Comparison of ENCODE assay signal across 13 mouse cellular contexts in the genomic region with DNA sequence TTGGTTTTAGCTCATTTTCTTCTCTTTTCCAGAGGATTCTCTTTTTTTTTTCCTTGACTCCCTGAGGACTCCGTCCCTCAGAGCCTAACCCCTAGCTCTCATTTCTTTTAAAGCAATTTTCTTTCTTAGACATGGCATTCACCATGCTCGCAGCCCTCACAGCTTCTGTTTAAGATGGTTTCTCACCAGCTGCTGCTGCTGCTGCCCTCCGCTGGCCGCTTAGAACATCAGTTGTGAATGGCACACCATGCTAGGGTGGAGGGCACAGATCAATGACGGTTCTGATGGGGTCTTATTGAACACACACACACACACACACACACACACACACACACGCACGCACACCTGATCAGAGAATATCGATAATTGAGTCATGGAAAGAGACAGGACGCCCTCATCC.
DNase-seq lines count a peak whose midpoint lies in the region; ATAC-seq and TF ChIP-seq lines count a peak whose summit lies in the region.
"Had no signal": no experiment of that assay in that cellular context is flagged by ENCODE, and none has a peak within 500 bp of the region (broad histone marks: within the 10 kb centered on the region; RNA-seq: fewer than 3 reads in every experiment).

No protein-coding gene starts in this region.

- ATAC-seq in kidney, embryonic 16.5 days (ENCODE audit: low FRiP score, low TSS enrichment), result no peak
- ATAC-seq in midbrain, postnatal 0 days (ENCODE audit: low FRiP score), result no peak
- ATAC-seq in midbrain, embryonic 14.5 days (ENCODE audit: low FRiP score, low TSS enrichment), result no peak

- H3K27me3 ChIP-seq in cerebellum, adult 2 months (ENCODE audit: control insufficient read depth, insufficient read depth, low read length), result no peaks in the 10 kb centered on the region
- no peaks in the 10 kb centered on the region for H3K27me3 ChIP-seq in kidney, embryonic 16.5 days (ENCODE audit: insufficient read depth, low read length)
- H3K27me3 ChIP-seq in midbrain, postnatal 0 days (ENCODE audit: insufficient read depth, low read length), result no peaks in the 10 kb centered on the region
- no peaks in the 10 kb centered on the region for H3K27me3 ChIP-seq in midbrain, embryonic 14.5 days (ENCODE audit: control insufficient read depth, insufficient read depth, low read length)
- H3K27me3 ChIP-seq: limb, embryonic 12.5 days had no signal

- DNase-seq in cerebellum, postnatal 10 days, result peak; percentile 20 to 23
- no peak for DNase-seq in cerebellum, adult 2 months
- DNase-seq in kidney, postnatal 10 days, result peak; percentile 9
- peak; percentile 31 for DNase-seq in midbrain, postnatal 0 days (ENCODE audit: low spot score)
- DNase-seq in midbrain, embryonic 14.5 days, result no peak
- peak; percentile 26 for DNase-seq in ZHBTc4 (ENCODE audit: low read depth, low spot score)
- no peak for DNase-seq in B cell, adult 2 months
- DNase-seq: adrenal gland, postnatal 10 days; kidney, adult 18-20 months; lung, adult 18-20 months had no signal

- no peaks in the 10 kb centered on the region for H3K4me1 ChIP-seq in cerebellum, adult 2 months (ENCODE audit: control insufficient read depth, insufficient read depth, low read length)
- H3K4me1 ChIP-seq in kidney, embryonic 16.5 days (ENCODE audit: insufficient read depth, low read length), result no peaks in the 10 kb centered on the region
- no peaks in the 10 kb centered on the region for H3K4me1 ChIP-seq in midbrain, postnatal 0 days (ENCODE audit: insufficient read depth, low read length)
- no peaks in the 10 kb centered on the region for H3K4me1 ChIP-seq in midbrain, embryonic 14.5 days (ENCODE audit: control insufficient read depth, insufficient read depth, low read length)
- H3K4me1 ChIP-seq: limb, embryonic 12.5 days had no signal

- no peak overlapping the region for H3K4me2 ChIP-seq in kidney, embryonic 16.5 days (replicated peaks; ENCODE audit: low read depth, low read length)
- H3K4me2 ChIP-seq in midbrain, postnatal 0 days (ENCODE audit: low read depth, low read length, poor library complexity, severe bottlenecking), result no peak overlapping the region
- no peak overlapping the region for H3K4me2 ChIP-seq in midbrain, embryonic 14.5 days (ENCODE audit: low read length)
- H3K4me2 ChIP-seq: hindbrain, embryonic 14.5 days; limb, embryonic 12.5 days had no signal

- no peaks in the 10 kb centered on the region for H3K9me3 ChIP-seq in kidney, embryonic 16.5 days (ENCODE audit: low read length)
- H3K9me3 ChIP-seq in midbrain, postnatal 0 days (ENCODE audit: low read length), result no peaks in the 10 kb centered on the region
- no peaks in the 10 kb centered on the region for H3K9me3 ChIP-seq in midbrain, embryonic 14.5 days (ENCODE audit: control insufficient read depth, low read length)
- H3K9me3 ChIP-seq: limb, embryonic 12.5 days had no signal

- no peak overlapping the region for H3K9ac ChIP-seq in kidney, embryonic 16.5 days (replicated peaks; ENCODE audit: low read length)
- no peak overlapping the region for H3K9ac ChIP-seq in midbrain, postnatal 0 days (replicated peaks; ENCODE audit: low read length, poor library complexity, severe bottlenecking)
- H3K9ac ChIP-seq in midbrain, embryonic 14.5 days (replicated peaks; ENCODE audit: low read length), result no peak overlapping the region
- H3K9ac ChIP-seq: hindbrain, embryonic 14.5 days; limb, embryonic 12.5 days had no signal

- H3K36me3 ChIP-seq in kidney, embryonic 16.5 days (ENCODE audit: insufficient read depth, low read length), result no peaks in the 10 kb centered on the region
- no peaks in the 10 kb centered on the region for H3K36me3 ChIP-seq in midbrain, postnatal 0 days (ENCODE audit: insufficient read depth, low read length)
- H3K36me3 ChIP-seq in midbrain, embryonic 14.5 days (ENCODE audit: control insufficient read depth, insufficient read depth, low read length), result no peaks in the 10 kb centered on the region
- H3K36me3 ChIP-seq: limb, embryonic 12.5 days had no signal

- no peak overlapping the region for H3K4me3 ChIP-seq in cerebellum, adult 2 months (replicated peaks; ENCODE audit: insufficient read depth, low read depth, low read length)
- H3K4me3 ChIP-seq in kidney, embryonic 16.5 days (ENCODE audit: low read length), result no peak overlapping the region
- no peak overlapping the region for H3K4me3 ChIP-seq in midbrain, postnatal 0 days (ENCODE audit: low read depth, low read length)
- H3K4me3 ChIP-seq in midbrain, embryonic 14.5 days (replicated peaks; ENCODE audit: low read depth, low read length), result no peak overlapping the region
- H3K4me3 ChIP-seq: limb, embryonic 12.5 days had no signal

- H3K27ac ChIP-seq in cerebellum, adult 2 months (ENCODE audit: insufficient read depth, low read length), result no peak overlapping the region
- no peak overlapping the region for H3K27ac ChIP-seq in kidney, embryonic 16.5 days (ENCODE audit: low read length)
- no peak overlapping the region for H3K27ac ChIP-seq in midbrain, postnatal 0 days (ENCODE audit: low read depth, low read length)
- no peak overlapping the region for H3K27ac ChIP-seq in midbrain, embryonic 14.5 days (replicated peaks; ENCODE audit: low read depth, low read length)
- H3K27ac ChIP-seq: hindbrain, embryonic 14.5 days; limb, embryonic 12.5 days had no signal

- no peak for TF ChIP-seq CTCF in cerebellum, adult 2 months (IDR thresholded peaks at IDR 0.05; ENCODE audit: borderline replicate concordance, insufficient read depth, low read depth, low read length)
- TF ChIP-seq CTCF in midbrain, postnatal 0 days (IDR thresholded peaks at IDR 0.05), result peak; percentile 67

- WGBS in cerebellum, adult 2 months, result 91% methylated on average over 9 of the region's 9 CpGs
- WGBS in kidney, embryonic 16.5 days, result 90% methylated on average over 9 of the region's 9 CpGs
- WGBS in midbrain, postnatal 0 days, result 89% methylated on average over 9 of the region's 9 CpGs
- WGBS in midbrain, embryonic 14.5 days, result 87% methylated on average over 9 of the region's 9 CpGs

- TF ChIP-seq POLR2A in cerebellum, adult 2 months (IDR thresholded peaks at IDR 0.05; ENCODE audit: borderline replicate concordance, insufficient read depth, low read length), result no peak

Comparison
In these comparisons a context has a peak if more than half of its experiments do, and no peak if none do; other contexts are left out.
1. DNase-seq: peak in cerebellum, postnatal 10 days (2 of 2), kidney, postnatal 10 days (single experiment), midbrain, postnatal 0 days (single experiment) and ZHBTc4 (single experiment); none in cerebellum, adult 2 months (0 of 2), midbrain, embryonic 14.5 days (single experiment) and B cell, adult 2 months (0 of 2).